Comparison of ENCODE assay signal across 10 mouse cellular contexts in genomic region chr9:37177551-37177950, GRCm38 (mm10). TPM values are rescaled to one million over a fixed set of nuclear protein-coding genes. Genes with fewer than 3 reads are reported as not detected.
DNase-seq lines count a peak whose midpoint lies in the region; ATAC-seq and TF ChIP-seq lines count a peak whose summit lies in the region.
"Had no signal": no experiment of that assay in that cellular context is flagged by ENCODE, and none has a peak within 500 bp of the region (broad histone marks: within the 10 kb centered on the region; RNA-seq: fewer than 3 reads in every experiment).

No protein-coding gene starts in this region.

- H3K4me2 ChIP-seq in CH12.LX (ENCODE audit: insufficient read depth, low read depth, poor library complexity, severe bottlenecking): peak overlapping the region; percentile 69; the same call in 1 of the 2 replicates
- peak overlapping the region; percentile 38 for H3K4me2 ChIP-seq in forebrain, embryonic 13.5 days
- H3K4me2 ChIP-seq in midbrain, embryonic 11.5 days: peak overlapping the region; percentile 5; the same call in 1 of the 2 replicates
- H3K4me2 ChIP-seq: limb, embryonic 15.5 days had no signal

- 29% methylated on average over 8 of the region's 8 CpGs for WGBS in forebrain, embryonic 13.5 days
- WGBS in midbrain, embryonic 11.5 days: 29% methylated on average over 8 of the region's 8 CpGs

- in situ Hi-C loops in CH12.LX (cut with MboI; ENCODE audit: low pct_ligation_motif_present, low pct_unique_long_range_greater_than_20kb, low sequenced_read_pairs): loop anchor here (5.0 kb wide), 1 partner anchor 50 kb away; no protein-coding TSS in a partner anchor

- DNase-seq in CH12.LX (ENCODE audit: extremely low read depth) (no peak), ES-CJ7 (ENCODE audit: low read depth, low spot score) (peak; percentile 49)
- DNase-seq in midbrain, embryonic 11.5 days (ENCODE audit: low spot score, missing footprints): peak; percentile 89
- no peak for DNase-seq in right cerebral cortex, postnatal 25 days
- DNase-seq in T-cell, adult 2 months (ENCODE audit: low spot score): no peak
- no peak for DNase-seq in lung, postnatal 10 days
- no peak for DNase-seq in yolk sac, embryonic 10.5 days (ENCODE audit: low spot score)

- TF ChIP-seq CTCF in CH12.LX (conservative IDR thresholded peaks at IDR 0.05 in 1 of 2, IDR thresholded peaks at IDR 0.05 in 1 of 2; ENCODE audit: low read depth in 2 of 2, low read length in 2 of 2): no peak

- no peaks in the 10 kb centered on the region for H3K79me2 ChIP-seq in CH12.LX (replicated peaks; ENCODE audit: control insufficient read depth, extremely low read depth, insufficient read depth, poor library complexity, severe bottlenecking)

- no peak overlapping the region for H3K4me3 ChIP-seq in CH12.LX (replicated peaks in 1 of 3; ENCODE audit: low read depth in 2 of 3, low read length in 2 of 3, poor library complexity in 1 of 3)
- H3K4me3 ChIP-seq in forebrain, embryonic 13.5 days: no peak overlapping the region
- H3K4me3 ChIP-seq in midbrain, embryonic 11.5 days (ENCODE audit: low read depth, low read length): no peak overlapping the region
- H3K4me3 ChIP-seq: limb, embryonic 15.5 days had no signal

- ATAC-seq in forebrain, embryonic 13.5 days: peak; percentile 54
- ATAC-seq in midbrain, embryonic 11.5 days (ENCODE audit: low FRiP score): peak; percentile 56

- peaks cover 8% of the 10 kb centered on the region for H3K27me3 ChIP-seq in CH12.LX (replicated peaks)
- no peaks in the 10 kb centered on the region for H3K27me3 ChIP-seq in forebrain, embryonic 13.5 days
- H3K27me3 ChIP-seq in midbrain, embryonic 11.5 days (ENCODE audit: control insufficient read depth, insufficient read depth, low read length): no peaks in the 10 kb centered on the region

- TF ChIP-seq POLR2A in CH12.LX (IDR thresholded peaks at IDR 0.05; ENCODE audit: low read depth, low read length): no peak

- H3K9me3 ChIP-seq in CH12.LX (replicated peaks; ENCODE audit: low read length): no peaks in the 10 kb centered on the region
- H3K9me3 ChIP-seq in forebrain, embryonic 13.5 days (replicated peaks): no peaks in the 10 kb centered on the region
- H3K9me3 ChIP-seq in midbrain, embryonic 11.5 days (ENCODE audit: control insufficient read depth, low read length): no peaks in the 10 kb centered on the region
- H3K9me3 ChIP-seq: limb, embryonic 15.5 days had no signal

- no peak for TF ChIP-seq RAD21 in CH12.LX (IDR thresholded peaks at IDR 0.05; ENCODE audit: low read depth, low read length)

- no peak overlapping the region for H3K27ac ChIP-seq in CH12.LX (ENCODE audit: insufficient read depth, low read depth)
- H3K27ac ChIP-seq in forebrain, embryonic 13.5 days: 0 out of 2 replicates have a peak overlapping the region, but pooled peaks have one; percentile 36
- peak overlapping the region; percentile 87 for H3K27ac ChIP-seq in midbrain, embryonic 11.5 days (ENCODE audit: low read depth, low read length)
- H3K27ac ChIP-seq: limb, embryonic 15.5 days; stomach, postnatal 0 days had no signal

- no peak for TF ChIP-seq EP300 in CH12.LX (IDR thresholded peaks at IDR 0.05; ENCODE audit: low read length)

- dilution Hi-C loops in CH12.LX (cut with MboI; ENCODE audit: extremely low pct_ligation_motif_present, extremely low pct_unique_long_range_greater_than_20kb, low sequenced_read_pairs): no loop called here

- H3K4me1 ChIP-seq in CH12.LX (ENCODE audit: control insufficient read depth in 1 of 2, insufficient read depth in 2 of 2): peaks cover 0 to 8% of the 10 kb centered on the region in 2 experiments; a peak in 2 of 4 replicates
- peaks cover 57% of the 10 kb centered on the region for H3K4me1 ChIP-seq in forebrain, embryonic 13.5 days
- peaks cover 48% of the 10 kb centered on the region for H3K4me1 ChIP-seq in midbrain, embryonic 11.5 days (ENCODE audit: control insufficient read depth, insufficient read depth, low read length)

- H3K9ac ChIP-seq in CH12.LX (ENCODE audit: insufficient read depth, low read depth): no peak overlapping the region
- no peak overlapping the region for H3K9ac ChIP-seq in forebrain, embryonic 13.5 days
- no peak overlapping the region; the same call in 1 of the 2 replicates for H3K9ac ChIP-seq in midbrain, embryonic 11.5 days (ENCODE audit: low read length)
- H3K9ac ChIP-seq: limb, embryonic 15.5 days had no signal

- no peaks in the 10 kb centered on the region for H3K36me3 ChIP-seq in CH12.LX (replicated peaks in 1 of 2; ENCODE audit: control insufficient read depth in 1 of 2, insufficient read depth in 1 of 2, low read length in 1 of 2)
- no peaks in the 10 kb centered on the region for H3K36me3 ChIP-seq in forebrain, embryonic 13.5 days (ENCODE audit: poor library complexity, severe bottlenecking)
- H3K36me3 ChIP-seq in midbrain, embryonic 11.5 days (ENCODE audit: control insufficient read depth, insufficient read depth, low read length): no peaks in the 10 kb centered on the region
- H3K36me3 ChIP-seq: limb, embryonic 15.5 days had no signal

TF ChIP-seq in CH12.LX, 34 proteins besides CTCF, POLR2A, EP300 and RAD21:
- TF ChIP-seq RCOR1 (conservative IDR thresholded peaks at IDR 0.05; ENCODE audit: low read depth, low read length) (no peak), BHLHE40 (IDR thresholded peaks at IDR 0.05; ENCODE audit: low read depth, low read length) (no peak), POLR2AphosphoS2 (IDR thresholded peaks at IDR 0.05; ENCODE audit: low read depth, low read length) (no peak), TBP (conservative IDR thresholded peaks at IDR 0.05; ENCODE audit: low read depth, low read length) (no peak), USF1 (IDR thresholded peaks at IDR 0.05; ENCODE audit: low read depth, low read length) (no peak), E2F4 (IDR thresholded peaks at IDR 0.05; ENCODE audit: insufficient replicate concordance, low read depth, low read length) (no peak), USF2 (conservative IDR thresholded peaks at IDR 0.05; ENCODE audit: low read depth, low read length) (no peak), HCFC1 (IDR thresholded peaks at IDR 0.05; ENCODE audit: low read depth, low read length) (no peak), ZNF384 (IDR thresholded peaks at IDR 0.05; ENCODE audit: low read depth, low read length) (no peak), NRF1 (IDR thresholded peaks at IDR 0.05; ENCODE audit: low read depth, low read length) (no peak)

RNA-seq across cellular contexts. Expression of gene Pknox2, which starts 30.3 kb away (rescaled TPM):
- total RNA-seq in CH12.LX (2012; rRNA removed): not detected in 2 replicates
- 0.08 TPM in 1 of 2 replicates, not detected in the other for total RNA-seq in CH12.LX (2014; rRNA removed)
- 0.11 TPM in 1 of 2 replicates, not detected in the other for polyA plus RNA-seq in CH12.LX (2012; ENCODE audit: insufficient read length, low read depth)
- 18.7 and 23.4 TPM in 2 replicates for polyA plus RNA-seq in forebrain, embryonic 13.5 days (2015; fragmentation: Nextera tagmentation; extraction: Ambion mirVana)
- 20.2 and 20.3 TPM in 2 replicates for polyA plus RNA-seq in midbrain, embryonic 11.5 days (2014; fragmentation: Nextera tagmentation; extraction: Ambion mirVana)

RNA-seq across cellular contexts. Expression of gene Tmem218, which starts 30.5 kb away (rescaled TPM):
- total RNA-seq in CH12.LX (2012; rRNA removed) (3.1 and 3.2 TPM in 2 replicates), CH12.LX (2014; rRNA removed) (3.0 and 3.2 TPM in 2 replicates)
- 2.6 and 2.7 TPM in 2 replicates for polyA plus RNA-seq in CH12.LX (2012; ENCODE audit: insufficient read length, low read depth)
- 12.6 and 13.0 TPM in 2 replicates for polyA plus RNA-seq in forebrain, embryonic 13.5 days (2015; fragmentation: Nextera tagmentation; extraction: Ambion mirVana)
- polyA plus RNA-seq in midbrain, embryonic 11.5 days (2014; fragmentation: Nextera tagmentation; extraction: Ambion mirVana): 17.3 and 19.2 TPM in 2 replicates

Comparison
In these comparisons a context has a peak if more than half of its experiments do, and no peak if none do; other contexts are left out.
1. DNase-seq: peak in ES-CJ7 (single experiment) and midbrain, embryonic 11.5 days (single experiment); none in CH12.LX (single experiment), right cerebral cortex, postnatal 25 days (single experiment), T-cell, adult 2 months (single experiment), lung, postnatal 10 days (single experiment) and yolk sac, embryonic 10.5 days (single experiment).
2. H3K4me2 ChIP-seq: peak in every context shown above with its lines; median percentile 69 in CH12.LX; 38 in forebrain, embryonic 13.5 days; 5 in midbrain, embryonic 11.5 days.
3. RNA of gene Pknox2, which starts 30.3 kb away (polyA plus RNA-seq): 20.2 to 20.3 TPM in midbrain, embryonic 11.5 days and 18.7 to 23.4 TPM in forebrain, embryonic 13.5 days; 0.11 TPM in CH12.LX; every median in the first group is over 10 times any median in the second.